Mouse (Mus musculus): ENCODE data around the gene Il4i1.

Il4i1 gene

DNA sequence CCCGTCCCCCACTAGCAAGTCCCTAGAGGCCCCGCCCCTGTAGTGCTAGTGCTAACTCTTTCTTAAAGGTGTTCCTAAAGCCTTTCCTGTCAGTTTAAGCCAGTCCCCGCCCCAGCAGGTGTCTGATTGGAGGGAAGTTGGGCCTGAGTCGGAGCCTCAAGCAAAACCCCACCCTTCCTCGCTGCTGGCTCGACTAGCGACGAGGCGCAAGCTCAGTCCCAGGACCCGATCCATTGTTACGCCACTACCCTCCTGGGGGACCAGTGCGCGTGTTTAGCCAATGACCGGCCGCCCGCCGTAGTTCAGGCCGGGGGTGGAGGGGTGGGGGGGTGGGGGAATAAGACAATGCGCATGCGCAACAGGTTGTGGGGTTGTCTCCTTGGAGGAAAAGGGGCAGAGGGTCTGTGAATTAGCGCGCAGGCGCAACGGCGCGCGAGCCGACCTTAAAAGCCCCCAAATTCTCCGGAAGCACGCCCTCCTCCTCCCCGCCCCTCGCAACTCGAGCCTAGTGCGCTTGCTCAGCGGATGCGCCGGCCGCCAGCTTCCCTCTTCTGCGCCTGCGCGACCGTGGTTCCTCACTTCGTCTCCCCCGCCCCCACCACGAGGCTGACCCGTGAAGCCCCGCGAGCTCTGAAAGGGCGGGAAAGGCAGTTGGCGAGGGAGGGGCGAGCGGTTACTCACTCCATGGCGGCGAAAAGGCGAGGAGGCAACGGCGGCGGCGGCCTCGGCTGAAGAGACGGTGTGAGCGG, at the start of gene Il4i1, which contains the start of gene Nup62:
Gene Il4i1 (plus strand): TSS at position 667 of the 749 bp plus-strand sequence.
Gene Nup62 (plus strand): TSS at position 368 of the 749 bp plus-strand sequence.
- peak; percentile 100 for DNase-seq

DNA sequence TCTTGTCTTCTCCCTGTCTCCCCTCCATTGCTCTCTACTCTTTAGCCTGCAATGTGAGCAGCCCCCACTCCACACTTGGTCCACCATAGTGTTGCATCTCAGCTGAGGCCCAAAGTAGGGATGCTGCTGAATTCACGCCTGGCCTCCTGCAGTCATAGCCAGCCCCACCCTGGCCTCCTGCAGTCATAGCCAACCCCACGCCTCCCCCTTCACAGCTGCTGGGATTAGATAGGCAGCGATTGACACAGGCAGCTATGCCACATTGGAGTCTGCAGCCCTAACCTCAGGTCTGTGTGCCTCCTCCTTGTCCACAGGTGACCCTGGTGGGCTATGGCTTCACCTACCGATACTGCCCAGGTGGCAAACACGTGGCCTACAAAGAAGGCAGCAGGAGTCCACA, 48.1 kb upstream of the Il4i1 start:
- no peak for DNase-seq

DNA sequence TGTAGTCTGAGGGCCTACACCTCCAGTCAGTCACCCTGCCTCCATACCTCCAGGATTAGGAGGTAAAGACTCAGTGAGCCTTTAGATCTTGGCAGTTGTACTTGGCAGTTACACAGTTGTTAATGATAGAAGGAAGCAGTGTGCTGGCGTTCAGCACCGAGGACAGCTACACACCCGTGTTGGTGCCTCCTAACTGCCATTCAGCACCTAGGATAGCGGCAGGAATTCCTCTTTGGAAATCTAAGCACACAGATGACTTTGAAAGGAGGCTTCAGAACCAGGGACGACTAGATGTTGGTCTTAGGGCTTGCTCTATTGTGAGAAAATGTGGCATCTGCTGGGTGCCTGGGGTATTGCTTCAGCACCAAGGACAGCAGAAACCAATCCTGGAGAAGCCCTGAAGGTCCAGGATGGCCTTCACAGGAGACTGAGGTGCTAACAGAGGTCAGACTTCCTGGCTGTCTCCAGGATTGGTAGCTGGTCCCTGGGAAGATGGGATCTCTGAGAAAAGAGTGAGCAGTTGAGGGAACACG, 46.1 kb upstream of the Il4i1 start:
- peak; percentile 92 for DNase-seq

DNA sequence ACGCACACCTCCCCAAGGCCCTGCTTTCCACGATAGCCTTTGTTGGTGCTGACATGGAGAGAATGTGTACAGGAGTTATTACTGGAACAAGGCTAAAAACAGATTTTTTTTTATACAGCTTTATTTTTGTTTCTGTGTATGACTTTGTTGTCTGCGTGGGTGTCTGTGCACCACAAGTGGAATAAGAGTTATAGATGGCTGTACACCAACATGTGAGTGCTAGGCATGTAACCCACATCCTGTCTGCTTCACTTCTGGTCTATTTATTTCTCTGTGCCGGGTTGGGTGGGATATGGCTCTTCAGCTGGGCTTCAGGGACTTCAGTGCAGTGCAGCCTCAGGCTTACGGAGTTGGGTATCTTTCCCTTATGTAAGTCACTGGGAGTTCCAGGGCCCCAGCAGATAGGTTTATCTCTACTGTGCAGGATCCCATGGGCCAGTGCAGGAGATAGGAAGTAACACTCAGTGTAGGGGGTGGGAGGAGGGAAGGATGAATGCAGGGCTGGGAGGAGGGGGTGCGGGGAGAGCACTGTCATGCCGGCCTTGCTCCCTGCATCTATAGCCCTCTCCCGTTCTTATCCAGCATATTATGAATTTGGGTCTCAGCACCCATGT, 43.5 kb upstream of the Il4i1 start:
- DNase-seq: no peak

DNA sequence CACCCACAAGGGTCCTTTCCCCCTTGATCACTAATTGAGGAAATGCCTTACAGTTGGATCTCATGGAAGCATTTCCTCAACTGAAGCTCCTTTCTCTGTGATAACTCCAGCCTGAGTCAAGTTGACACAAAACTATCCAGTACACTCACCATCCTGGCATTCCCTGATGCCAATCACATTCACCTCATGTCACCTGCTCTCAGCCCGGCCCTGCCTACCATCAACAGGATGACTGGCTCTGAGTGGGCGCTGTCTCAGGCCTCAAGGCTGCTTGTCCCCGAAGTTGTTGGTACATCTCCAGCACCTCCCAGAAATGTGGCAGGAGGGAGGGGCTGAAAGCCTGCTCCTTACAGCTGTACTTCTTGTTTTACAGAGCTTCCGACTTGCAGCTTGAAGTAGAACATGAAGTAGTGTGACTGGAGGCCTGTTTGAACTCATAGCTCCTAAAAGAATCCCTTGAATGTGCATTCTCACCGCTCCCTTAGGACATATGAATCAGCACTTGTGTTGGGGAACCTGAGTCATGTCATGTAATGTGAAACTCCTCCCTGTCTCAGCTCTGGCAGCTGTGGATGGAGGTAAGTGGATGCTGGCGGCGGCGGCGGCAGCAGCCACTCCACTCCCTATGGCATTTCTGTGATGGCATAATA, 39.2 kb upstream of the Il4i1 start:
- no peak for DNase-seq

DNA sequence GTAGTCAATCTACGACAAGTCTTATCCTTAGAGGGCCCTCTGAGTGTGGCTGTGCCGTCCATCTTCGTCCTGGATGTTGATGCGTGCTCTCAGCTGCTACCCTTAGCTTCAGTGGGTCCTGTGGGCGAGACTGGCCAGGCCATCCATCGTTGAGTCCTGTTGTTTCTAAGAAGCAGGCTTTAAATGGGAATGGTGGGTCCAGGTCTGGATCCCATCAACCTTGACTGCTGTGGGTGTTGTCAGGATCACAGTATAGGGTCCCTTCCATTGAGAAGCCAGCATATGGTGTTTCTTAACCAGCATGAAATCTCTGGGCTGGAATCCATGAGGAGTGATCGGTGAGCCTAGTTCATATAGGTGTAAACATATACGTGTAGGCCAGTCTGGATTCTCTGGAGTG, 36.1 kb upstream of the Il4i1 start:
- DNase-seq: no peak

DNA sequence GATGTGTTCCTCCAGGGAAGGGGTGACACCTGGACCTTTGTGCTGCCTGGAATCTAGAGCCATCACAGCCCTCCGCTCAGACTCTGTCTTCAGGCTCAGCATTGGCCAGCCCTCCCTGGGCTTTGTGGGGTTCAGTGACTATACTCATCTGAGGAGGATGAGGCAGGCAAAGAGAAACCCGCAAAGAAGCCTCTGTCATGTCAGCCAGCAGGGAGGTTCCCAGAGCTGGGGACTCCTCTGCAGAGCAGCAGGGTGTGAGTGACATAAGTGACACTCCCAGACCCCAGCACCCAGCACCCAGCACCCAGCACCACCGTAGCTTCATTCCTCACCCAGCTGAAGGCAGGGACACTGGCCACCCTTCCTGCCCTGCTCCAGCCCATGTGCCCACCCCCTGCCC, 26.7 kb upstream of the Il4i1 start:
- peak; percentile 1 for DNase-seq

DNA sequence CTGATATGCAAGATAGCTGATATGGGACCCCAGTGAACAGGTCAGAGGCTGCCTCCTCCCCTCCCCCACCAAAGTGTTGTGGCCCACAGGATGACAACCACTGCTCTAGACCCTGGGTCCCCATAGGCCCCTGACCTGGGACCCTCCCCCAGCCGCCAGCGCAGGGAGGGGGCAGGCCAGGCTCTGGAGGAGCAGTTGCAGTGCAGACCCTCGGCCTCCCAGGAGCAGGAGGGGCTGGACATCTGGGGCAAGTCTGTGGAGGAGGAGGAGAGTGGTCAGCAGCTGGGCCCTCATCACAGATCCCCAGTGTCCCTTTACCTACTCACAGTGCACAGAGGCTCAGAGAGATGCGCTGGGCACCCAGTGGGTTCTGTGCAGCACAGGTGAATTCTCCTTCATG, 26.1 kb upstream of the Il4i1 start:
- peak; percentile 3 for DNase-seq

DNA sequence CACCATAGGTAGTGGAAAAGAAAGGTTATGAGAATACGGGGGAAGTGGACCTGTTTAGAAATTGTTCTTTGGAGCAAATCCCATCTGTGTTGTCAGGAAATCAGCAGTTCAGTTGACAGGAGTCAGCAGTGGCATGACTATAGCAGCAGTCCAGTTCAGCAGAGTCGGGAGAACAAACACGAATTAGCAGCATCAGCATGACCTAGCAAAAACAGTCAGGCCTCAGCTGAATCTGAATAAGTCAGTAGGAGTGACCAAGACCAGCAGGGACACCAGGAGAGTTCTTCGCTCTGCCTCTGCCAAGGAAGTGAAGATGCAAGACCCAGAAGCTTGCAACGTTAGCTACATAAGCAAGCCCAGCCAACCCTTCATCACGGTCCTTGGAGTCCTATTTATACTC, 23.4 kb upstream of the Il4i1 start:
- peak; percentile 1 for DNase-seq

DNA sequence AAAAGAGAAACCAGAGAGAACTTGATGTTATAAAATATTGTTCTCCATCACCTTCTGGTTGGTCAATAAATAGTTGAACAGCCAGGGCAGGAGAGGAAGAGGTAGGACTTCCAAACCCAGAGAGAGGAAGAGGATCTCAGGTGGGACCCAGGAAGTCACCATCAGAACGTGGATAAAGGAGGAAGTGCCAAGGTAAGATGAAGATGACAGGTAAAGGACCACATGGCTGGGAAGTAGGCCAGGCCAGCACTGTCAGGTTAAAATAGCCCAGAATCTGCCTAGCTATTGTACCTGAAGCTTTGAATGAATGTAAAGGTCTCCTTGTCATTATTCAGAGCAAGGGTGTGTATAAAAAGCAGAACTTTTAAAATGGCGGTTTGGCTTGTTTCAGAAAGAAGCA, 7.3 kb upstream of the Il4i1 start:
- no peak for DNase-seq

DNA sequence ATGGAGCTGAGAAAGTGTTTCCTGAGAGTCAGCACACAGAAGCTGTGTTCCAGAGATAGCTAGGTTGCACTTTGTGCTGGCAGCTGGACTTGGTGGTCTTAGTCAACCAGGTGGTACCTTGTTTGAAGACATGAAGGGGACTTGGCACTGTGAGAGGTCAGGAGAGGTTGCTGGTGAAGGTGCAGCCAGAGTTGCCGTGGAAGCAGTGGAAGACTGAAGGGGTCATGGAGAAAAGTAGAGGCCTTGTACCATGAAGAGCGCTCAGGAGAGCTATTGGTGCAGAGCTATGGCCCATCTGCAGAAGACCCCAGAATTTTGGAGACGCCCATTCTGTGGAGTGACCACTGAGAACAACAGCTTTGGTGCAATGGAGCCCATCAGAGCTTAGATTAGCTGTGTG, 6.7 kb upstream of the Il4i1 start:
- DNase-seq: peak; percentile 2

DNA sequence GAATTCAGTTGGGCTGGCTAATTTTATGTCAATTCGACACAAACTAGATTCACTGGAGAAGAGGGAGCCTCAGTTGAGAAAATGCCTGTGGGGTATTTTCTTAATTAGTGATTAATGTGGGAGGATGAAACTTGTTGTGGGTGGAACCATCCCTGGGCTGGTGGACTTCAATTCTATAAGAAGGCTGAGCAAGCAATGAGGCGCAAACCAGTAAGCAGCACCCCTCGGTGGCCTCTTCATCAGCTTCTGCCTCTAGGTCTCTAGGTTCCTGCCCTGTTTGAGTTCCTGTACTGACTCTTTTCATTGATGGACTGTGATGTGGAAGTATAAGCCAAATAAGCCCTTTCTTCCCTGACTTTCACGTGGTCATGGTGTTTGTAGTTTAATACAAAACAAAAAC, 5.8 kb upstream of the Il4i1 start:
- peak; percentile 2 for DNase-seq

DNA sequence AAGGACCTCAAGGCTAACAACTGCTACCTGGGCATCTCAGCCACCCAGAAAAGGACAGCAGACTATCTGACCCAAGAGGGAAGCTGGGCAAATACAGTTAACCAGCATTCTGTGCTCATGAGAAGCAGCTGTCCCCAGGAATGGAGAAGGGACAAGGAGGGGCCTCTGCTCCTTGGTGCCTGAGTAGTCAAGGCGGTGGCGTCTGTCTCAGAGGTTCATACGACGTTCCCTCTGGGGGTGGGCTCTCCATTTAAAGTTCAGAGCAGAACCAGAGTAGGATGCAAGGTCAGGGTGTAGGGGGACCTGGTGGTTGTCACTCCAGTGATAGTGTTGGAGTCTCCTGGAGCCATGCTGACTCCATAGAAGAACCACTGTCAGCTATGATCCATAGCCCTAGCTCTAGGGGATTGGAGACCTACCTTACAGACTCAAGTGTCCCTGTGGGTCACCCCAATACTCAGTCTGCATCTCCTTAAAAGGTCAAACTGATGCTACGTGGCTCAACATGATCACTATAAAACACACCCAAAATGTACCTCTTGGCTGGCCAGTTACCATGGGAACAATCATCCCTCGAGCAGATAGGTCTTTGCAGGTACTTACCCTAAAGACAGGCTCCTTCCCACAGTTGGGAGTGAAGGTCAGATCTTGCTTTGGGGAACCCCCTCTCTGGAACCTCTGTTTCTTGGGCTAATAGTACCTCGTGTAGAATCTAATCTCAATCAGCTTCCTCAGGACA, 5.2 kb upstream of the Il4i1 start:
- peak; percentile 3 for DNase-seq

DNA sequence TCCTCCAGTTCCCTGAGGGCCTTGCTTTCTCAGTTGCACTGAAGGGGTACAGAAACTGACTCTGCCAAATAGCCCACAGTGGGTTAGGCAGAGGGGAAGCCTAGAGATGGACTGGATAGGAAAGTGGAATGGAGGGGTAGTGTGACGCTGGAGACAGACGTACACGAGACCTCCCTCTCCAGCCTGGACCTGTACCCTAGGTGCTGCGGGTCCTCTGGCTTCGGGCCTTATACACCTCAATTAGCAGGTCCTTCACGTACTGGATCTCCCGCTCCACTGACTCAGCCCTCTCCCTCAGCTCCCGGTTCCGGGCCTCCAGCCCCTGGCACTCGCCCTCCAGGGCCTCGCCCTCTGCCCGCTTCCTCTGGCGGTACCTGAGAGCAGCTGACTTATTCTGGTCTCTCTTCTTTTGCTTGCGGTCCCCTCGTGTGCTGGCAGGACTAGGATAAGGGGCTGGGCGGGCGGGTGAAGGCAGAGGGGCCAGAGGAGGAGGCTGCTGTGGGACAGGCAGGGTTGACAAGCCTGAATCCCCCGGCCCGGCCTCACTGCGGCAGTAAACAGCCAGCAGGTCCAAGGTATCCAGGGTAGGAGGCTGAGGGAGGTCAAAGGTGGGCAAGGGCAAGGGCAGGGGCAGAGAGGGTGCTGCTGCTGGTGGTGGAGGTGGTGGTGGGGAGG, 3.4 kb upstream of the Il4i1 start:
- peak; percentile 8 for DNase-seq

DNA sequence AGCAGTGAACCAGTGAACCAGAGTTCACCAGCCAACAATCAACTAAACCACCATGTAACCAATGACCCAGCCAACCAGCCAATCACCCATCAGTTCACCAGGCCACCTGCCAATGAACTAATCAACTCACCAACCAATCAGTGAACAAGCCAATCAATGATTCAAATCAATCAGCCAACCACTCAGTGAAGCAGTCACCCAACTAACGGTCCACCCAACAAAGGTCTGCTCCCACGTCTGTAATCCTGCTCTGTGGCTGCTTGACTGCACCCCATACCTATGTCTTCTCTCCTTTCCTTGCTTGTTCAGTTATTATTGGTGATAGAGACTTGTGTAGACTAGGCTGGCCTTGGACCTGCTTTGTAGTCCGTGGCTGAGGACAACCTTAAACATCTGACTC, 2.2 kb upstream of the Il4i1 start:
- DNase-seq: peak; percentile 2

DNA sequence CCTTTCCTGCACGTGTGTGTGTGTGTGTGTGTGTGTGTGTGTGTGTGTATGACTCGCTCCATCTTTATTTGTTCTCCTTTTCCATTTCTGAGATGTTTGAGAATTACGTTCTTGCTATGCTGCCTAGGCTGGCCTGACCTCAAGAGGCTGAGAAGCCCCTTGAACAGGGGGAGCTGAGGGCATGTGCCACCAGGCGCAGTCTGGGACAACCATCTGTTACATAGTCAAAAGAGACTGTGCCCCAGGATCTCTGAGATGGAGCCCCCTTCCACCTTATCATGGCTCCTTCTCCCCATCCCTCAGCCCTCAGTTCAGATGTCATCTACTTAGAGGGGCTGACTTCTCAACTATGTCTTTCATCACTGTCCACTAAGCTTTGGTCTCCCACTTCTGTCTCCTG, 1.8 kb upstream of the Il4i1 start:
- DNase-seq: peak; percentile 5

DNA sequence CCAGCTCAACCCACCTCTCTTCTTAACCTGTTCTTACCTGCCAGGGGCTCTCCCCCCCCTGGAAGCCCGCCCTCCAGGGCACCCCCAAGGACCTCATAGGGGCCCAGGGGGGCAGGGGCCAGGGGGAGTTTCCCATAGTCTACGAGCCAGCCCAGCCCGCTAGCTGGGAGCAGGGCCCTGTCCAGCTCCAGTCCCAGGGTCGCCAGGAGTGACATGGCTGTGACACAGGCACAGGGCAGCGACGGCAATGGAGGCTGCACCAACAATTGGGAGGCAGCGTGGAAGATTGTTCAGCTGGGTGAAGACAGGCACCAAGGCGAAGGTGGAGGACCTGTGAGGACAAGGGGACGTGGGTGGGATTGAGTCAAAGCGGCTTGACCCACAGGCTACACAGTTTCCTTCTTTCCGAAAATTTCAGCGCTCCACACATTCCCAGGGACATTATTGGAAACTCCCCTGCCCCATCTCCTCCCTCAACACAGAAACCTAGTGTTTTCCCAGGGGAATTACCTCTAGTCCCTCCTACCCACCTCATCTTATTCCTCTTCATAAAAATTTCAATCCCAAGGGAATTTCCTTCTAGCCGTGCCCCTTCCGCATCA, 1.1 kb upstream of the Il4i1 start:
- DNase-seq: peak; percentile 45

DNA sequence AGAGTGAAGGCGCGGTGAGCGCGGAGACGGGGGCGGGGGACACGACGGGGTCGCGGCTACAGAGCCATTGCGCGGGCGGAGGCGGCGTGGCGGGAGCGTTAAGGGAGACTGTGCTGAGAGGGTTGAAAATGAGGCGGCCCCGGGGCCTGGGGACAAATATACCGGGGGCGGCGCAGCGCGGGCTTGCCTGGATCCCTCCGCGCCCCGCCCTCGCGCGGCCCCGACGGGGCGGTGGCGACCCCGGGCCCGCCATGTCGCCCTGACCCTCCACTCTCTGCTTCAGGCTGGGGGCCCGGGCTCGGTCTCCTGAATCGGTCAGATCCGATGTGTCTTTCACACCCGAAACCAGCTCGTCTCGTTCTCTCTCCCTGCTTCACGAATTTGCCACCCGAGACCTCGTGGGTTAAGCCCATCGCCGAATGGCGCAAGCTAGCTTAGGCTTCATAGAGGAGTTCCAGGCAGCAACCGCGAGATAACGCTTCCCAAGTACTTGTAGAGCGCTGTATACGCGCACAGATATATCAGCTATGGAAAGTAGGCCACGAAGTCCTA, 359 bp downstream of the Il4i1 start, which contains the start of gene Atf5:
Gene Atf5 (minus strand): TSS at position 189 of the 552 bp plus-strand sequence.
- no peak for DNase-seq

DNA sequence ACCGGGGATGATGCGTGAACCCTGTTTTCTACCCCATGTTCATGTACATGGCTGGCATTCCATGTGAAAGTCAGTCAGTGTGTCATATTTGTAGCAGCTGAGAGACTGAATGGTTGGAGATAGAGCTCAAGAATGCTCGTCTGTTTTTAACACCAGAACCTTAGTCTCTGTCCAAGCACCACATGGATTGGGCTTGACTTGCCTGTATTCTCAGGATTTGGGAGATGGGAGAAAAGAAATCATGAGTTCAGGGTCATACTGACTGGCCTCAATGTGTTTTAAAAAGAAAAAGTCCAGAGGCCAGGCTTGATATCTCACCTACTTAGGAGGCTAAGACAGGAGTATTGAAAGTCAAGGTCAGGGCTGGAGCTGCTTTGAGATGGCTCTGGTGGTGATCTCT, 1.3 kb downstream of the Il4i1 start:
- DNase-seq: no peak

DNA sequence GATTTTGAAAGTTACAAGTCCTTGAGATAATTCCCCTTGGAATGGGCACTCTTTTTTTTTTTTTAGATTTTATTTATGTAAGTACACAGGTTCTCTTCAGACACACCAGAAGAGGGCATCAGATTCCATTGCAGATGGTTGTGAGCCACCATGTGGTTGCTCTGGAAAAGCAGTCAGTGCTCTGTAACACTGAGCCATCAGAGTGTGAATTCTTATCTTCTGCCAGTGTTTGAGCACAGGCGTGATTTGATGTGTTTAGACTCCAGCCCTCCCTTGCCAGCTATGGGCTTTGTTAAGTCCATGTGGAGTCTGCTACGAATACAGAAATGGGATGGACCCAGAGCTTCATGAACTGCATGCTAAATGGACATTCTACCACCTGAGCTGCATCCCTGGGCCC, 2.0 kb downstream of the Il4i1 start:
- peak; percentile 4 for DNase-seq

DNA sequence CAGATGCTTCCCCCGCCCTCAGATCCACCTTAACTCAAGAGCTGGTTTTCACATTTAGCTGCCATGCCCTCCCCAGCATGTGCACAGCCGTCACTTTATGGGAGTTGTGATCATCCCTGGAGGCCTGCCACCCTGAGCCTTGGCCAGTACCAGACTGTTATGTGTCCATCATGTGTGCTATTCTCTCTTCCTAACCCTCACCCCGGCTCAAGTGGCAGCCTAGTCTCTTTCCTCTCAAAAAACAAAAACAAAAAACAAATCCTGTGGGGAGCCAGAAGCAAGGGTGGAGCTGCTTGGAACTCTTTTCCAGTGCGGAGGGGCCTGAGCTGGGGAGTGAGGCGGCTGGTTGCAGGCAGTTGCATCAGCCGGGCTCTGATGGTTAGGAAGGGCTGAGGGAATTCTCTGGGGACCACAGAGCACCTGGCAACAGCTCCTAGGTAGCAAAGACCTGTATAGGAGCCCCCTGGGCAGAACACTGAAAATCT, 2.6 kb downstream of the Il4i1 start:
- DNase-seq: peak; percentile 61

DNA sequence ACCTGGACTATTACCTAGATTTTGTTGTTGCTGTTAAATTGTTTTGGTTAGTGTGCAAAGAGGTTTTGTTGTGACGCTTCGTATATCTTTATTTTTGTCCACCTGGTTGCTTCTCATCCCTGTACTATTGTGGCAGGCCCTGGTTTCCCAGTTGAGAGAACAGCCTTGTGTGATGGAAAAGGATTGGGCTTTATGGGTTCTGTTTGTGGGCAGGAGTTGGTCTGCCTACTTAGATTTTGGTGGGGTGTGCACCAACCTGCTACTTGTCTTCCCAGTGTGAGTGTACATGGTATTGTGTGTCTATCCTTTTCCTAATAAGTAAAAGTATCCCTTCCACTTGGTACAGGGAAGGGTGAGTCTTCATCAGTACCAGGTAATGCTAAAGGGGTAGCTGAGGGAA, 3.2 kb downstream of the Il4i1 start:
- no peak for DNase-seq
